Mouse (Mus musculus): ENCODE data around the gene Gm49339. TPM values are rescaled to one million over a fixed set of nuclear protein-coding genes. Genes with fewer than 3 reads are reported as not detected.
A peak's percentile ranks its signal among the peaks of the same experiment; 100 is the strongest.
"Not testable (repeated sequence)": the region's sequence is repeated elsewhere in the genome, so short reads cannot be mapped to it uniquely, and the experiment has no call there.

Gm49339 gene
- polyA plus RNA-seq (2012; ENCODE audit: insufficient read depth, insufficient read length, missing spikeins): 2.9 TPM in 1 of 2 replicates, not detected in the other

DNA sequence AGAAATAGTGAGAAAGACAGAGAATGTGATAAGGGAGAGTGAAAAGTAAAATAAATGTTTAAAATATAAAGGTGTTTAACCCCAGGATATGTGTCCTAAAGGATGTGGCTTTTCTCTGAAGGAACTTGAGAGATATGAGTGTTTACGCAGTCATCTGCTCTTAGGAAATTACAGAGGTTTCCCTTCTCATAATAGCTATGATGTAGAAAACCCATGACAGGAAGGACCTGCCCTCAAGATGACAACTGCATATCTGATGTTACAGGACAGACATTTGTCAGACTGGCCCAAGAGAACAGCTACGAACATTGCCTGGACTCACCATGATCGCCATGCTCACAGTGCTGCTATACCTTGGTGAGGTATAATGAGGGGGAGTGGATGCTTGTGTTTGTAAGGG lies at the start of gene Gm49339, which contains the start of gene Lilr4b:
TSS of gene Gm49339 (plus strand) at position 216 of the 400 bp plus-strand sequence.
TSS of gene Lilr4b (plus strand) at position 236 of the 400 bp plus-strand sequence.
- Histone ChIP-seq H3K27ac (replicated peaks; ENCODE audit: low read depth, low read length) (peak within 1 kb of the TSS; percentile 24), H3K4me3 (ENCODE audit: insufficient read depth, low read depth, low read length) (peak within 1 kb of the TSS; percentile 25)
- H3K4me1 ChIP-seq (ENCODE audit: control insufficient read depth, insufficient read depth, insufficient read length, low read length): not testable (repeated sequence)

DNA sequence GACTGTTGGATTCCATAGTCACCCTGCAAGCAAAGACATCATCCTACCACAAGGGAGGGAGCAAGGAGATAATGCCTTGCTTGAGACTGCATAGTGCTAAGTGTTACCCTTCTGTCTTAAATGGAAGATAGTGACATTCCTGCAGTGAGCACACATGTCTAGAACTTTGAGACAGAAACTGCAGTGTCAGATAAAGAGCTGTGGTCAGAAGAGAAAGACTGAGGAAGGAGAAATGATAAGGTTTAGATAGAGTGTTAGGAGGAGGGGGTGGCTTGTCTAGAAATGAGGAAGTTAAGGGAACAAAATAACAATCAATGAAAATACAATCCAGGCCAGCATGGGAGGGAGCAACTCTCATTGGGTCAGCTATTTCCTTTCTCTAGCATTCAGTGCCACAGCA lies 47.5 kb upstream of the Gm49339 start:
- Histone ChIP-seq H3K4me3 (ENCODE audit: insufficient read depth, low read depth, low read length) (no peak overlapping the region), H3K27ac (replicated peaks; ENCODE audit: low read depth, low read length) (no peak overlapping the region), H3K4me1 (ENCODE audit: control insufficient read depth, insufficient read depth, insufficient read length, low read length) (no peaks in the 10 kb centered on the region)

DNA sequence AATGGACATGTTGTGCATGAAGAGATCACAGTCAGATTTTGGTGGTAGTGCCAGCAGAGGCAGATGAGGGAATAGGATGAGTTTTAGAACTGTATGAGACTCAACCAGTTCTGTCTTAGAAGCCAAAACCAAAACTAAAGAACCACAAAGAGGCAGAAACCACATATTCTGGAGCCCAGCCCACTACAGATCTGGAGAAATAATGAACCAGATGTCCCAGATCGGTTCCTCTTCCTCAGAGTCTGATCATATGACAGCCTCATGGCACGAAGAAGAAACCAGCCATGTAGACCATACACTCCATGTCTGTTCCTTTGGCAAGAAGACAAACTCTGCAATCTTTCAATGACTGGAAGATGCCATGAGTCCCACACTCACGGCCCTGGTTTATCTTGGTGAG lies 44.7 kb upstream of the Gm49339 start:
- H3K27ac ChIP-seq (replicated peaks; ENCODE audit: low read depth, low read length): no peak overlapping the region
- no peaks in the 10 kb centered on the region for H3K4me1 ChIP-seq (ENCODE audit: control insufficient read depth, insufficient read depth, insufficient read length, low read length)
- no peak overlapping the region for H3K4me3 ChIP-seq (ENCODE audit: insufficient read depth, low read depth, low read length)

DNA sequence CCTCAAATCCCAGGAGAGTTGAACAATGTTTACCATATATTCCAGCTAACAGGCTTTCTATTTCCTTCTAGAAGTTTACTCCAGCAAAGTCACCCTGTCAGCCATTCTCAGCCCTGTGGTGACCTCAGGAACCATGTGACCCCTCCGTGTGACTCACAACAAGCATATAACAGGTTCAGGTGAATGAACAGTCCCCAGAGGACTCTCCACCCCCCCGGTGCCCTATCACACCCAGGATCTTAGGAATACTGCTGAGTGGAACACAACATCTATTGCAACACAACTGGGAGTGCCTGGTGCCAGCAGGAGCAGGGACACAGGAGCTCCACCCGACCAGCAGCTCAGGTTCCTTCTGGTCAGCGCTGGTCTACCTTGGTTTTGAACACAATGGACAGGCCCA lies 28.8 kb upstream of the Gm49339 start:
- Histone ChIP-seq H3K4me3 (ENCODE audit: insufficient read depth, low read depth, low read length) (no peak overlapping the region), H3K27ac (replicated peaks; ENCODE audit: low read depth, low read length) (peak overlapping the region; percentile 1; the same call in 1 of the 2 replicates), H3K4me1 (ENCODE audit: control insufficient read depth, insufficient read depth, insufficient read length, low read length) (no peaks in the 10 kb centered on the region)

DNA sequence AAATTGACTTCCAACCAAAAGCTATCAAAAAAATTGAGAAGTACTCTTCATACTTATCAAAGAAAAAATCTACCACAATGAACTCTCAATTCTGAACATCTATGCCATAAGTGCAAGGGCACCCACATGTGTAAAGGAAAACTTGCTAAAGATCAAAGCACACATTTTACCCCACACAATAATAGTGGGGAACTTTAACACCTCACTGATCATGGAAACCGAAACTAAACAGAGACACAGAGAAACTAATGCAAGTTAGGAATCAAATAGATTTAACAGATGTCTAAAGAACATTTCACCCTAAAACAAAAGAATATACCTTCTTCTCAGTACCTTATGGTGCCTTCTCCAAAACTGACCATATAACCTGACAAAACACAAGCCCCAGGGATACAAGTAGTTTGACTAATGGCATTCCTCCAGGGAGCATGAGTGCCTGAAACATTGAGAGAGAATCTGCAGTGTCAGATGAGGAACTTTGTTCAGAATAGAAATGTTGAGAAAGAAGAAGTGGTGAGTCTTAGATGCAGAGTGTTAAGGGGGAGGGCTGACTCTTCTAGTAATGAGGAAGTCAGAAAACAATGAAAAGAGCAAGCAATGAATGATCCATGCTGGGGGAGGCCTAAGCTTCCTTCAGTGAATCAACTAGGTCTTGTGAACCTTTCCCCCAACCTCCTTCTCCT lies 26.7 kb upstream of the Gm49339 start:
- Histone ChIP-seq H3K4me3 (ENCODE audit: insufficient read depth, low read depth, low read length) (no peak overlapping the region), H3K27ac (replicated peaks; ENCODE audit: low read depth, low read length) (no peak overlapping the region), H3K4me1 (ENCODE audit: control insufficient read depth, insufficient read depth, insufficient read length, low read length) (no peaks in the 10 kb centered on the region)

DNA sequence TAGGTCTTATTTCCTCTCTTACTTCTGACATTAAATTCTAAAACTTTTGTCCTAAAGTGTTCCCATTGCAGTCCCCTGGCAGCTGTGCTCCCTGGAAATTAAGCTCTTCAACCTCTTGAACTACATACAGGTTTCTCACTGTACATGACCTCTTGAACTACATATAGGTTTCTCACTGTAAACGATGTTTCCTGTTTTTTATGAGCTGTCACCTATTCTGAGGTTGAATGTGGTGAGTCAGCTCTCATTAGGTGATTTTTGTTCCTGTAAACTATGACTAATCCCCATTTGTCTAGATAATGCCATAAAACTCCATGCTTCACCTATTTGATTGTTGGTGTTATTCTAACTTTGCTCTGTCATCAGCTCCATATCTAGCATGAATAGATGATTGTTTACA lies 26.0 kb upstream of the Gm49339 start:
- no peaks in the 10 kb centered on the region for H3K4me1 ChIP-seq (ENCODE audit: control insufficient read depth, insufficient read depth, insufficient read length, low read length)
- no peak overlapping the region for H3K27ac ChIP-seq (replicated peaks; ENCODE audit: low read depth, low read length)
- no peak overlapping the region for H3K4me3 ChIP-seq (ENCODE audit: insufficient read depth, low read depth, low read length)

DNA sequence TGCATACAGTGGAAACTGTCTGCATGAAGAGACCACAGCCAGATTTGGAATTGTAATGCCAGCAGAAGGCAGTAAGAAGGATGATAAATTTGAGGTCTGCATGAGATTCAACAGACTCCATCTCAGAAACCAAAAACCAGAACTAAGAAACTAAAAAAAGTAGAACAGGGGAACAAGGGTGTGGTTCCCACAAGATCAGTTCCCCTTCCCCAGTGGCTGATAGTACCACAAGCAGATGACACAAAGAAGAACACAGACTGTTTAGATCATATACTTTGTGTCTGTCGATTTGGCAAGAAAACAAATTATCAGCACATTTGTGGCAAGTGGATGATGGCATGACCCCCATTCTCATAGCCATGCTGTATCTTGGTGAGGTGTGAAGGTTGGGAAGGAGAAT lies 24.6 kb upstream of the Gm49339 start:
- Histone ChIP-seq H3K4me3 (ENCODE audit: insufficient read depth, low read depth, low read length) (no peak overlapping the region), H3K27ac (replicated peaks; ENCODE audit: low read depth, low read length) (peak overlapping the region; percentile 56), H3K4me1 (ENCODE audit: control insufficient read depth, insufficient read depth, insufficient read length, low read length) (no peaks in the 10 kb centered on the region)

DNA sequence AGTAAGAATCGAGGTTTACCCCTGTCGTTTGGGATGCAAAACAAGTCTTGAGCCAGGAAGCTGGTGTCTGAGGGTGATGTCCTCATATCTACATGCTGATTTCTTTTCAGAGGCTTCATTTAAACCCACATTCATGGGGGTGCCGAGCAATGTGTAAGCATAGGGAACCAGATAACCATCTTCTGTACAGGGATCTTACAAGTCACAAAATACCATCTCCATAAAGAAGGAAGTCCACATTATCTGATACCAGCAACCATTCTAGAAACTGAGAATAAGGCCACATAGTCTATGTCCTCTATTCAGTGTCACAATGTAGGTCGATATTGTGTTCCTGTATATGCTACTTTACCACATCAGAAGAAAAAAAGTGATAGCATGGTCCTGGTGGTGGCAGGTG lies 24.0 kb upstream of the Gm49339 start:
- peak overlapping the region; percentile 55 for H3K27ac ChIP-seq (replicated peaks; ENCODE audit: low read depth, low read length)

DNA sequence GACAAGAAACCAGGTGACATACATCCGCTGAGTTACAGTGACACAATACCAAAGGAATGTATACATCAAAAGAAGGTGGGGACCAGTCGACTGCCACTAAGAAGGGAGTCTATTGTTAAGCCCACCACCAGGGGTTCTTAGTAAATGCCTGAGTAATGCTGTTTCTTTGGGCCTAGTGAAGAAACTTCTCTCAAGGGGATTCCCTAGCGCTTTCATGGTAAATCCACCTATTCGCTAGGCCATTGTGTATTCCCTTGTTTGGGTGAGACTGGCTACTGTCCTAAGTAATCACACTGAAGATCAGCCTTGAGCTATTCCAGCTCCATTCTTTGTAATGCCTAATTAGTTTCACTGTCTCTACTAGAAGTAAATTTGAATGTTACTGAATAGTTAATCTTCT lies 16.6 kb upstream of the Gm49339 start:
- H3K4me3 ChIP-seq (ENCODE audit: insufficient read depth, low read depth, low read length); H3K4me1 ChIP-seq (ENCODE audit: control insufficient read depth, insufficient read depth, insufficient read length, low read length); H3K27ac ChIP-seq (replicated peaks; ENCODE audit: low read depth, low read length): not testable (repeated sequence)

More for the DNA sequence above, 24.0 kb upstream of the Gm49339 start:
- Histone ChIP-seq H3K4me1 (ENCODE audit: control insufficient read depth, insufficient read depth, insufficient read length, low read length) (no peaks in the 10 kb centered on the region), H3K4me3 (ENCODE audit: insufficient read depth, low read depth, low read length) (no peak overlapping the region)

DNA sequence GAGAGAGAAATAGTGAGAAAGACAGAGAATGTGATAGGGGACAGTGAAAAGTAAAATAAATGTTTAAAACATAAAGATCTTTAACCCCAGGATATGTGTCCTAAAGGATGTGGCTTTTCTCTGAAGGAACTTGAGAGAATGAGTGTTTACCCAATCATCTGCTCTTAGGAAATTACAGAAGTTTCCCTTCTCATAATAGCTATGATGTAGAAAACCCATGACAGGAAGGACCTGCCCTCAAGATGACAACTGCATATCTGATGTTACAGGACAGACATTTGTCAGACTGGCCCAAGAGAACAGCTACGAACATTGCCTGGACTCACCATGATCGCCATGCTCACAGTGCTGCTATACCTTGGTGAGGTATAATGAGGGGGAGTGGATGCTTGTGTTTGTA lies 10.3 kb downstream of the Gm49339 start, which contains the start of gene Lilrb4a:
TSS of gene Lilrb4a (plus strand) at position 266 of the 400 bp plus-strand sequence.
- peak within 1 kb of the TSS; percentile 11 for H3K4me3 ChIP-seq (ENCODE audit: insufficient read depth, low read depth, low read length)
- H3K27ac ChIP-seq (replicated peaks; ENCODE audit: low read depth, low read length): peak within 1 kb of the TSS; percentile 43; the same call in 1 of the 2 replicates
- not testable (repeated sequence) for H3K4me1 ChIP-seq (ENCODE audit: control insufficient read depth, insufficient read depth, insufficient read length, low read length)

DNA sequence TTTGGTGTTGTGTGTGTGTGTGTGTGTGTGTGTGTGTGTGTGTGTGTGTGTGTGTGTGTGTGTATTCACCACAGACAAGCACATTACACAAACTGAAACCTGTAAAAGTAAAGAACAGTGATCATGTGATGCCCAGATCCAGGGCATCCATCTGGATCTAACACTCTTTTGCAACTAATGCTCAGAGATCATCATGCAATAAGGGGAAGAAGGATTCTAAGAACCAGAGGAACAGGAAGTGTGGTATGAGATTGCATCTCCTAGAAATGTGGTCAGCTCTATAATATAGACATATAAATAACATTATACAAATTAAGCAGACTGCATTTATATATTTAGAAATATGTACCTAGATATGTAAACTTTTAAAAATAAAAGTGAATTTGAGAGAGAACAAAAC lies 39.6 kb downstream of the Gm49339 start:
- Histone ChIP-seq H3K4me3 (ENCODE audit: insufficient read depth, low read depth, low read length) (no peak overlapping the region), H3K27ac (replicated peaks; ENCODE audit: low read depth, low read length) (no peak overlapping the region), H3K4me1 (ENCODE audit: control insufficient read depth, insufficient read depth, insufficient read length, low read length) (no peaks in the 10 kb centered on the region)

DNA sequence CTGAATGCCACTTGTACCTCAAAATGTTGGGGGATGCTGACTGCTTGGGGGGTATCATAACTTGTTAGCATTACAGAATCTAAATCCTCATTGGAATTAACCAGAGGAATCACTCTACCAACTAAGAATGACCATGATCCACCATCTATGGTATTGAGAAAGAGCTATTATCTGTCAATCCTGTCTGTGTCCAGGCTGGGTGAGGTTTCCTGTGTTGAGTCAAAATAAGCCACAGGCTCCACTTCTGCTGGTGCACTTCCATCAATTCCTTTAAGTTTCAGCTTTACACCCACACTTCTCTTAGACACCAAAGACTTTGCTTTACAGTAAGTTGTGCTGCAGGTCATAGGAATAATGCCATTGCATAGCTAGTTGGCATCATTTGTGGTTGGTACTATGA lies 41.0 kb downstream of the Gm49339 start:
- no peaks in the 10 kb centered on the region for H3K4me1 ChIP-seq (ENCODE audit: control insufficient read depth, insufficient read depth, insufficient read length, low read length)
- no peak overlapping the region for H3K4me3 ChIP-seq (ENCODE audit: insufficient read depth, low read depth, low read length)
- no peak overlapping the region for H3K27ac ChIP-seq (replicated peaks; ENCODE audit: low read depth, low read length)

DNA sequence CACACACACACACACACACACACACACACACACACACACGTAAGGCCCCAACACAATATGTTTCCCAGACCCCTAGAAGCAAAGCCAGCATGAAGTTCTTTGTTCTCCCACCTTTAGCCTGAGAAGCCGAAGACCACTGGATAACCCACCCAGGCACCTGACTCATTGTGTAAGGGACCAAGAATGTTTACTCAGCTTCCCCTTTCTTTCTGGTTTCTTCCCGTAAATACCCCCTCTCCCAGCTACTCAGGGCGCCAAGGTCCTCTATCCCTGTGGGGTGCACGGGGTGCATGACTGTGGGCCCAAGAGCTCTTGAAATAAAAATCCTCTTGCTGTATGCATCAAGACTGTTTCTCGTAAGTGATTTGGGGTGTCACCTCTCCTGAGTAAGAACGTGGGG lies 45.7 kb downstream of the Gm49339 start:
- H3K27ac ChIP-seq (replicated peaks; ENCODE audit: low read depth, low read length): peak overlapping the region; percentile 88
- peak overlapping the region; percentile 49 for H3K4me3 ChIP-seq (ENCODE audit: insufficient read depth, low read depth, low read length)
- no peaks in the 10 kb centered on the region for H3K4me1 ChIP-seq (ENCODE audit: control insufficient read depth, insufficient read depth, insufficient read length, low read length)

DNA sequence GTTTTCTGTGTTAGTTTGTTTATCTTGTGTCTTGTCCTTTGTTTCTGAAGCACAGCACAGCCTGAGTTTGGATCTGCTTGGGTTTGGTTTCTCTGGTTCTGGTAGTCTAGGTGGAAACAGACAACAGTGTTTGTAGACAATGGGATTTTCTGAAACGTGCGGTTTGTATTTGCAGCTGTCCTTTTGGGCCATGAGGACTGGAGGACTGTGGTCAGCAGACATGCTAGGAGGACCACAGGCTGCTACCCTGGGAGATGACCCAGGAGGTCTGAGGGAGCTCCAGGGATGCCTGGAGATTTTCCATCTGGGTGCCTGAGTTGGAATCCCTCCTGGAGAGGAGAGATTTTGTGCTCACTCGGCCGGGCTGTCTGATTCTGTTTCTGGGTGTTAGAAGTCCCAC lies 46.2 kb downstream of the Gm49339 start:
- peak overlapping the region; percentile 88 for H3K27ac ChIP-seq (replicated peaks; ENCODE audit: low read depth, low read length)
- H3K4me3 ChIP-seq (ENCODE audit: insufficient read depth, low read depth, low read length): peak overlapping the region; percentile 49
- H3K4me1 ChIP-seq (ENCODE audit: control insufficient read depth, insufficient read depth, insufficient read length, low read length): no peaks in the 10 kb centered on the region

DNA sequence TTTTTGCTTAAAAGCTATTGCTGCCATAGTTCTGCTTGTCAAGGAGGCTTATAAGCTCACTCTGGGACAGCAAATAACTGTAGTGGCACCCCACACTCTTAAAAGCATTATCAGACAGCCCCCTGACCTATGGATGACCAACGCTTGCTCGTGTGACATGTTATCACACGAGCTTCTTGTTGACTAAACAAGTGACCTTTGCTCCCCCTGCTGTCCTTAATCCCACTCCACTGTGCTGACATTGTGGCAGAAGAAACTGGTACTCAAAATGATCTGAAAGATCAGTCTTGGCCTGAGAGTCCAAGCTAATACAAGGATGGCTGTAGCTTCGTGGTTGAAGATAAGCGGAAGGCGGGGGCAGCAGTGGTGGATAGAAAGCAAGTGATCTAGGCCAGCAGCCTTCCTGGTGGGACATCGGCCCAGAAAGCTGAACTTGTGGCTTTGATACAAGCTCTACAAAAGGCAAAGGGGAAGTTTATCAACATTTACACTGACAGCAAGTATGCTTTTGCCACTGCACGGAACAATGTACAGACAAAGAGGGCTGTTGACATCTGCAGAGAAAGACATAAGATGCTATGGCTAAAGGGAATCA lies 48.5 kb downstream of the Gm49339 start:
- H3K4me3 ChIP-seq (ENCODE audit: insufficient read depth, low read depth, low read length): peak overlapping the region; percentile 15; the same call in 1 of the 2 replicates
- H3K4me1 ChIP-seq (ENCODE audit: control insufficient read depth, insufficient read depth, insufficient read length, low read length): no peaks in the 10 kb centered on the region
- H3K27ac ChIP-seq (replicated peaks; ENCODE audit: low read depth, low read length): peak overlapping the region; percentile 54

DNA sequence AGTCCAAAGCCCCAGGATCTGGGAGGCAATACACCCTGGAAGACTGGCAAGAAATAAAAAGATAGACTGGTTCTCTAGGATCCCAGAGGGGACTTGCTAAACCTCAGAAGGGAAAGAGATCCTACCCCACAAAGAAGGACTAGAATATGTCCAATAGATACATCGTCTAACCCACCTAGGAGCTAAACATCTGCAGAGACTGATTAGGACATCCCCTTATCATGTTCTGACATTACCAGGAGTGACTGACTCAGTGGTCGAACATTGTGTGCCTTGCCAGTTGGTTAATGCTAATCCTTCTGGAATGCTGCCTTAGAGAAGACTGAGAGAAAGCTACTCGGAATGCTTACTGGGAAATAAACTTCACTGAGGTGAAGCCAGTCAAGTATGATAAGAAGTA lies 49.1 kb downstream of the Gm49339 start:
- Histone ChIP-seq H3K27ac (replicated peaks; ENCODE audit: low read depth, low read length) (no peak overlapping the region), H3K4me3 (ENCODE audit: insufficient read depth, low read depth, low read length) (no peak overlapping the region), H3K4me1 (ENCODE audit: control insufficient read depth, insufficient read depth, insufficient read length, low read length) (no peaks in the 10 kb centered on the region)

All from brown adipose tissue, adult 24 weeks (tissue).